Mouse (Mus musculus): ENCODE measurements around the gene Nsun6.

- TF ChIP-seq CTCF (IDR thresholded peaks at IDR 0.05; ENCODE audit: borderline replicate concordance, insufficient read depth, low read depth, low read length), result no peak
- no peak for TF ChIP-seq POLR2A (IDR thresholded peaks at IDR 0.05; ENCODE audit: borderline replicate concordance, insufficient read depth, low read length)
Observed at GRCm38 (mm10) chr2:15060856-15061255, 6.0 kb upstream of the Nsun6 start.
